Mouse (Mus musculus): ENCODE measurements around the gene Hist3h2ba. TPM values are rescaled to one million over a fixed set of nuclear protein-coding genes. Genes with fewer than 3 reads are reported as not detected.

The Hist3h2ba gene
- polyA plus RNA-seq, 1 experiment from 2014 or later = 8.4 TPM

DNA sequence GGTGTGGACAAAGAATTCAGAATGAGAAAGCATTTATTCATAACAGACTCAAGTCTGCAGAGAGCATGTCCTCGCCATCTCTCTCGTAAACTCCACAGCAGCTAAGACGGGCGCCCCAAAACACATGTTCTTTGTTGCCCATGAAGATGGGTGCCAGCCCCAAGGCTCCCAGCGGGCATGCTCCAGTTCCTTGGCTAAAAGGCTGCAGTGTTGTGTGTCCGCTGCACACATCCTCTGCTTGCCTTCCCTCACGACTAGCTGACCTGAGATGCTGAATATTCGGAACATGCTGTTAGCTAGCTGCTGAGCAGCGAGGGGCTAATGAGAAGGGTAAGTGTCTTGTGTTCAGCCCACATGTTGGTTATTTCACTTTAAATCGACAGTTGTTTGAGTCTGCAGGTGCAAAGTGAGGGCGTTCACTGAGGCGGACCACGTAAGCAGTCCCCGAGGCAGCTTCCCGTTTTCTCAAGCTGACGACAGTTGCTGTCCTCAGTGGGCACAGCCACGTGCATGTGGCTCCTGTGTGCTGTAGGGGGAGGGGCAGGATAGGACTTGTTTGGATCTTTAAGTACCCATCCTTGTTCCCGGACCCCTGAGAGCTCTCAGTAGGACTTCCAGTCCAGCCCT lies 33.9 kb downstream of the Hist3h2ba start:
- no peak overlapping the region for H3K9ac ChIP-seq (ENCODE audit: low read depth, low read length)
- H3K4me2 ChIP-seq = no peak overlapping the region
- 83% methylated on average over 18 of the region's 18 CpGs for WGBS (ENCODE audit: insufficient replicate concordance)

DNA sequence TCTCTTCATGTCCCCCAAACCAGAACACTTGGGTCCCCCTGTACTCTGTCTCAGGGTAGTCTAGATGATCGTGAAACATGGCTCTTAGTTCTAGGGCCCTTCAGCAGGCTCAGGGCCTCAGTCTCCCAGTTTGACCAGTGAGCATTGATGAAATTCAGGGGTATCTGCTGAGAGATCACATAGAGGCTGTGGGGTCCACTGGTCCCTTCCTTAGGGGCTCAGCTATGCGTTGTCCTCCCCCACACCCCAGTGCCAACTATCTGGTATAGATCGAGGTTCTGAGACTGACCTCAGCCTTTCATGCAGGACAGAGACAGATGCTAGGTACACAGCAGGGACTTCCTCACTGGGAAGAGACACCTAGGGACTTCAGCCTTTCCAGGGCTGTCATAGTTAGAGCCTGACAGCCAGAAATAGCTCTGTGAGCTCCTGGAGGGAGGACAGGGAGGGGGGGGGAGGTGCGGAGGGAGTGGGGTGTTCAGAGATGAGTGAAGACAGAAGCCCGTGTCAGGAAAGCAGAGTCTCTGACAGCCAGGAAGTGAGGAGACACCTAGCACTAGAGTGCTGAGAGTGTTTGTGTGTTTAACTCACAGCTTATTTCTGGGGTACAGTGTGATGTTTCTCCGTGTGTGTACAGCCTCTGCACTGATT lies 35.1 kb downstream of the Hist3h2ba start:
- Histone ChIP-seq H3K4me1 (ENCODE audit: control insufficient read depth, insufficient read depth, low read length) (peaks cover 67% of the 10 kb centered on the region), H3K4me2 (peak overlapping the region; percentile 22), H3K9ac (ENCODE audit: low read depth, low read length) (no peak overlapping the region; the same call in 1 of the 2 replicates), H3K4me3 (ENCODE audit: low read depth, low read length) (no peak overlapping the region), H3K36me3 (ENCODE audit: control insufficient read depth, insufficient read depth, low read length) (peaks cover 8% of the 10 kb centered on the region), H3K27ac (ENCODE audit: low read depth, low read length) (peak overlapping the region; percentile 90), H3K27me3 (ENCODE audit: control insufficient read depth, insufficient read depth, low read length) (no peaks in the 10 kb centered on the region), H3K9me3 (replicated peaks; ENCODE audit: control insufficient read depth, low read length) (no peaks in the 10 kb centered on the region)
- 57% methylated on average over 6 of the region's 6 CpGs for WGBS (ENCODE audit: insufficient replicate concordance)
- peak; percentile 43; the same call in 1 of the 2 replicates for ATAC-seq (replicated peaks; ENCODE audit: insufficient number of reproducible peaks, low FRiP score, low TSS enrichment)

More for the DNA sequence above, 33.9 kb downstream of the Hist3h2ba start:
- no peaks in the 10 kb centered on the region for H3K27me3 ChIP-seq (ENCODE audit: control insufficient read depth, insufficient read depth, low read length)
- ATAC-seq (replicated peaks; ENCODE audit: insufficient number of reproducible peaks, low FRiP score, low TSS enrichment) = no peak
- H3K9me3 ChIP-seq (replicated peaks; ENCODE audit: control insufficient read depth, low read length) = no peaks in the 10 kb centered on the region
- H3K4me1 ChIP-seq (ENCODE audit: control insufficient read depth, insufficient read depth, low read length) = peaks cover 55% of the 10 kb centered on the region
- H3K36me3 ChIP-seq (ENCODE audit: control insufficient read depth, insufficient read depth, low read length) = peaks cover 2% of the 10 kb centered on the region
- no peak overlapping the region for H3K4me3 ChIP-seq (ENCODE audit: low read depth, low read length)
- H3K27ac ChIP-seq (ENCODE audit: low read depth, low read length) = 0 out of 2 replicates have a peak overlapping the region, but pooled peaks have one; percentile 46

DNA sequence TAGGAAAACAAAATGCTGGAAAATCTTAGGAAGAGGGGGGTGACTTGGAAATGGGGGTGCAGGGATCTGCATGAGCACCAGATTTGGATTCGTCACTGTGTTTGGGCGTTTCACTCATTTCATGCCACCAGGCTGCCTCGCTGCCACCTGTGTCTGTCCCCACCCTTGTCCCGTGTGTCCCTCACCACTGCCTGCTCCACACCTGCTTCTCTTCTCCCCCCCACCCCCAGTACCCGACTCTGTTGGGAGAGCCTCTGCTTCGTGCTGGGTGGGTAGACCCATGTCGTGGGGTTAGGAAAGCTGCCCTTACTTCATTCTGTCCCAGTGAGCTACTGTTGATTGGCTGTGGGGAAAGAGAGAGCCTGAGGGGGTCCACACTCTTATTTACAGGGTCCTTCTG lies 35.9 kb downstream of the Hist3h2ba start:
- Histone ChIP-seq H3K4me1 (ENCODE audit: control insufficient read depth, insufficient read depth, low read length) (peaks cover 65% of the 10 kb centered on the region), H3K4me3 (ENCODE audit: low read depth, low read length) (no peak overlapping the region), H3K27me3 (ENCODE audit: control insufficient read depth, insufficient read depth, low read length) (no peaks in the 10 kb centered on the region), H3K36me3 (ENCODE audit: control insufficient read depth, insufficient read depth, low read length) (peaks cover 14% of the 10 kb centered on the region), H3K27ac (ENCODE audit: low read depth, low read length) (peak overlapping the region; percentile 90), H3K9ac (ENCODE audit: low read depth, low read length) (peak overlapping the region; percentile 43; the same call in 1 of the 2 replicates), H3K9me3 (replicated peaks; ENCODE audit: control insufficient read depth, low read length) (no peaks in the 10 kb centered on the region), H3K4me2 (peak overlapping the region; percentile 22; the same call in 1 of the 2 replicates)
- no peak for ATAC-seq (replicated peaks; ENCODE audit: insufficient number of reproducible peaks, low FRiP score, low TSS enrichment)
- 87% methylated on average over 7 of the region's 7 CpGs for WGBS (ENCODE audit: insufficient replicate concordance)

DNA sequence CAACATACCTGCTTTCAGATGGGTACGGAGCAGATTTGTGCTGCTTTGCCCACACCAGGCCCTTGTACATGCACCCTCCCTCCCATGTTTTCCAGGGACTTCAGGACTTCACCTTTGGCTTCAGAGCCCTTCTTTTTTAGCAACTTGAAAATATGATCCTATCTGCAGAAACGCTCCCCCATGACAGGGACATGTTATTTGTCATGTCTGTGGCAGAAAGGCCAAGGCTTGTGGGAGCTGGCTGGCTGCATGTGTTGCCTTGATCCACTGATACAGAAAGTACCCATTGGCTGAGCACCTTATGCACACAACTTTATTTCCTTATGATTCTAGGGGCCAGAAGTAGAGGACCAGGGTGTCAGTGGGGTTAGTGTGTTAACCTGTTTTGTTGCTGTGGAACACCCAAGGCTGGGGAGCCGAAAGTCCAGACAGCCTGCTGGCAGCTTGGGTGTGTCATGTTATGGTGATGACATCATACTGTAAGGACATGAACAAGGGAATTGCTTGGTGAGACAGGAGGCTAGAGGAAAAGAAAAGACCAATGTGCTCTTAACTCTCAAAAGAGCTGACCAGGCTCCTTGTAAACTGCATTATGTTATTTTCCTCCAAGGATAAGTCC lies 36.7 kb downstream of the Hist3h2ba start:
- no peaks in the 10 kb centered on the region for H3K9me3 ChIP-seq (replicated peaks; ENCODE audit: control insufficient read depth, low read length)
- ATAC-seq (replicated peaks; ENCODE audit: insufficient number of reproducible peaks, low FRiP score, low TSS enrichment) = no peak
- H3K27me3 ChIP-seq (ENCODE audit: control insufficient read depth, insufficient read depth, low read length) = no peaks in the 10 kb centered on the region
- no peak overlapping the region for H3K4me2 ChIP-seq
- H3K27ac ChIP-seq (ENCODE audit: low read depth, low read length) = peak overlapping the region; percentile 90
- 0 out of 2 replicates have a peak overlapping the region, but pooled peaks have one; percentile 40 for H3K9ac ChIP-seq (ENCODE audit: low read depth, low read length)
- 70% methylated on average over 3 of the region's 3 CpGs for WGBS (ENCODE audit: insufficient replicate concordance)
- no peak overlapping the region for H3K4me3 ChIP-seq (ENCODE audit: low read depth, low read length)
- H3K4me1 ChIP-seq (ENCODE audit: control insufficient read depth, insufficient read depth, low read length) = peaks cover 70% of the 10 kb centered on the region
- peaks cover 15% of the 10 kb centered on the region for H3K36me3 ChIP-seq (ENCODE audit: control insufficient read depth, insufficient read depth, low read length)

DNA sequence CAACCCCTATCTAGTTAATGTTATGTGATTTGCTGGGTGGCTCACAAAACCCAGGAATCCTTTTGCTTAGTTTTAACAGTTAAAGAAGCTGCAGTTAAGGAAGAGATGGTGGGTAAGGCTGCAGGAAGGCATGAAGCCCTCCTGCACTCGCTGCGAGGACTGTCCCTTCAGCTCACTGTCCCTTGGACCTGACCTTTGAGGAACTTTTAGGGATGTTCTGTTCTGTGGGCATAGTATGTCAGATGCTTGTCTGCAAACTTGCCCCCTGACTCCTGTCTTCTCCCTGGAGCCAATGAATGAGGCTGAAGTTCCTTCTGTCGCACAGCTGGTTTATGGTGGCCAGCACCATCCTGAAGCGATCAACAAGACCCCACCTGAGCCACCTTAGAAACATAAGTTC lies 40.4 kb downstream of the Hist3h2ba start:
- WGBS (ENCODE audit: insufficient replicate concordance) = 93% methylated on average over 4 of the region's 4 CpGs
- Histone ChIP-seq H3K27me3 (ENCODE audit: control insufficient read depth, insufficient read depth, low read length) (0 out of 2 replicates have a peak, but pooled peaks cover 2% of the 10 kb centered on the region), H3K4me1 (ENCODE audit: control insufficient read depth, insufficient read depth, low read length) (peaks cover 77% of the 10 kb centered on the region), H3K9ac (ENCODE audit: low read depth, low read length) (no peak overlapping the region), H3K9me3 (replicated peaks; ENCODE audit: control insufficient read depth, low read length) (no peaks in the 10 kb centered on the region), H3K27ac (ENCODE audit: low read depth, low read length) (peak overlapping the region; percentile 81; the same call in 1 of the 2 replicates), H3K4me2 (no peak overlapping the region), H3K4me3 (ENCODE audit: low read depth, low read length) (no peak overlapping the region), H3K36me3 (ENCODE audit: control insufficient read depth, insufficient read depth, low read length) (peaks cover 12% of the 10 kb centered on the region)
- no peak for ATAC-seq (replicated peaks; ENCODE audit: insufficient number of reproducible peaks, low FRiP score, low TSS enrichment)

DNA sequence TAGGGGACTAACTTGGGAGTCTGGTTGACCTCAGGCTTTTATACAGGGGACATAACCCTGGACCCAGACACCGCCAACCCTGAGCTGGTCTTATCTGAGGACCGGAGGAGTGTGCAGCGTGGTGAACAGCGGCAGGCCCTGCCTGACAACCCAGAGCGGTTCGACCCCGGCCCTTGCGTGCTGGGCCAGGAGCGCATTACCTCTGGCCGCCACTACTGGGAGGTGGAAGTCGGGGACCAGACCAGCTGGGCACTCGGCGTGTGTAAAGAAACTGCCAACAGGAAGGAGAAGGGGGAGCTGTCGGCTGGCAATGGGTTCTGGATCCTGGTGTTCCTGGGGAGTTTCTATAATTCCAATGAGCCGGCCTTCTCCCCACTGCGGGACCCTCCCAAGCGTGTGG lies 41.4 kb downstream of the Hist3h2ba start:
- WGBS (ENCODE audit: insufficient replicate concordance) = 58% methylated on average over 17 of the region's 17 CpGs
- Histone ChIP-seq H3K36me3 (ENCODE audit: control insufficient read depth, insufficient read depth, low read length) (peaks cover 12% of the 10 kb centered on the region), H3K4me1 (ENCODE audit: control insufficient read depth, insufficient read depth, low read length) (peaks cover 77% of the 10 kb centered on the region), H3K9ac (ENCODE audit: low read depth, low read length) (peak overlapping the region; percentile 54; the same call in 1 of the 2 replicates), H3K4me2 (no peak overlapping the region), H3K27me3 (ENCODE audit: control insufficient read depth, insufficient read depth, low read length) (peaks cover 6% of the 10 kb centered on the region; the same call in 1 of the 2 replicates), H3K27ac (ENCODE audit: low read depth, low read length) (peak overlapping the region; percentile 81), H3K9me3 (replicated peaks; ENCODE audit: control insufficient read depth, low read length) (no peaks in the 10 kb centered on the region), H3K4me3 (ENCODE audit: low read depth, low read length) (no peak overlapping the region)
- no peak for ATAC-seq (replicated peaks; ENCODE audit: insufficient number of reproducible peaks, low FRiP score, low TSS enrichment)

DNA sequence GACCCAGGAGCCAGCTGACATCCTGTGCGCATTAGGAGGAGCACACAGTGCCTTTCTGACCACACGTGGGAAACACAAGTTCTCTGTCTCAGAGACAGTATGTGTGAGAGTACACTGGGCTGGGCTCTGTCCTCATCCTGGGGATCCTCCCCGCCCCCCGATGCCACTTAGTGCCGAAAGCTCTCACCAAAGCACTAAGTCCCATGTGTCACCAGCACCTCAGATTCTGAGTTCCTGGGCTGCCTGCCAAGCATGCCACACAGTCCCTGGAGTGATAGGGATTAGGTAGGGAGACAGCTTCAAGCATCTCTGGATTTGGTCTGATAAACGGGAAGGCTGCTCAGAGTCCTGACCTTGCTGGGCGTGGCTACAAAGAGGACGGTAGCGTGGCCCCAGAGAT lies 42.1 kb downstream of the Hist3h2ba start:
- Histone ChIP-seq H3K9ac (ENCODE audit: low read depth, low read length) (no peak overlapping the region; the same call in 1 of the 2 replicates), H3K27ac (ENCODE audit: low read depth, low read length) (peak overlapping the region; percentile 81), H3K4me3 (ENCODE audit: low read depth, low read length) (no peak overlapping the region), H3K4me1 (ENCODE audit: control insufficient read depth, insufficient read depth, low read length) (peaks cover 76% of the 10 kb centered on the region), H3K27me3 (ENCODE audit: control insufficient read depth, insufficient read depth, low read length) (peaks cover 10% of the 10 kb centered on the region; the same call in 1 of the 2 replicates), H3K9me3 (replicated peaks; ENCODE audit: control insufficient read depth, low read length) (no peaks in the 10 kb centered on the region), H3K36me3 (ENCODE audit: control insufficient read depth, insufficient read depth, low read length) (peaks cover 12% of the 10 kb centered on the region), H3K4me2 (0 out of 2 replicates have a peak overlapping the region, but pooled peaks have one; percentile 11)
- peak; percentile 56 for ATAC-seq (replicated peaks; ENCODE audit: insufficient number of reproducible peaks, low FRiP score, low TSS enrichment)
- WGBS (ENCODE audit: insufficient replicate concordance) = 38% methylated on average over 9 of the region's 9 CpGs

DNA sequence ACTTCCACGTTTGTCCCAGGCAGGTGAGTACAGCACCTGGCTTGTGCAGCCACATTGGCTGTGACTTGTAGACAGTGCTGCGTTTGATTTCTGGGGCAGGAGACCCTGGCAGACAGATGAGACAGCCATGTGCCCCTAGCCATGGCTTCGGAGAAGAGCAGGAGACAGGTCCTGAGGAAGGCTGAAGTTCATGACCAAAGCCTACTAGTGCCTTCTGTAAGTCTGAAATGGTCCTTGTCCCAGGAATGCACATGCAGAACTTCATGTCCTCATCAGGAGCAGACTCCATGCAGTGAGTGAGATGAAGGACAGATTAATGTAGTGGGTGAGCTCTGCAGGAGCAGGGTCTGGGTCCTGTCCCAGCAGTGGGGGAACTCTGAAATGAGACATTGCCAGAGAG lies 43.2 kb downstream of the Hist3h2ba start:
- no peak for ATAC-seq (replicated peaks; ENCODE audit: insufficient number of reproducible peaks, low FRiP score, low TSS enrichment)
- Histone ChIP-seq H3K4me1 (ENCODE audit: control insufficient read depth, insufficient read depth, low read length) (peaks cover 68% of the 10 kb centered on the region), H3K4me2 (no peak overlapping the region), H3K9me3 (replicated peaks; ENCODE audit: control insufficient read depth, low read length) (no peaks in the 10 kb centered on the region), H3K27me3 (ENCODE audit: control insufficient read depth, insufficient read depth, low read length) (peaks cover 10% of the 10 kb centered on the region; the same call in 1 of the 2 replicates), H3K27ac (ENCODE audit: low read depth, low read length) (peak overlapping the region; percentile 47; the same call in 1 of the 2 replicates), H3K9ac (ENCODE audit: low read depth, low read length) (no peak overlapping the region), H3K36me3 (ENCODE audit: control insufficient read depth, insufficient read depth, low read length) (peaks cover 12% of the 10 kb centered on the region), H3K4me3 (ENCODE audit: low read depth, low read length) (no peak overlapping the region)
- 72% methylated on average over 3 of the region's 3 CpGs for WGBS (ENCODE audit: insufficient replicate concordance)
